Mouse (Mus musculus): ENCODE results near the gene Chadl.
"Not testable (repeated sequence)": the region's sequence is repeated elsewhere in the genome, so short reads cannot be mapped to it uniquely, and the experiment has no call there.

Gene Chadl

DNA sequence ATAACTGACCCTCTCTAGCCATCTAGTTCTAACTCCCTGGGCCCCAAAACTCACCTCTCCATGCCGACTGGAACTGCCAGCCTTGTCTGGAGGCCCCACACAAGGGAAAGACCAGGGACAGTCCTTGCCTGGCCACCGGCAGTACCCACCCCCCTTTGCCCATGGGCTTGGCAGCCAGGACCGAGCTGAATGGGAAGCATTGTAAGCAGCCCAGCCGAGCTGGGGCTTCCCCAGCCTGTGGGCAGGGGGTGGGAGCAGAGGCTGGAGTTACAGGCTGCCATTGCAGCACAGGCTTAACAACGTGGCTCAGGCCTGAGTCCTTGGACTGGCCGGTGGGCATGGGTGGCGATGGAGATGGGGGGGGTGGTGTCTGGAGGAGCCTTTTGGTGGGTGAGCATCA, at the start of gene Chadl:
TSS of gene Chadl (minus strand) at position 113 of the 400 bp plus-strand sequence.
- DNase-seq (ENCODE audit: low read depth, low spot score): no peak

DNA sequence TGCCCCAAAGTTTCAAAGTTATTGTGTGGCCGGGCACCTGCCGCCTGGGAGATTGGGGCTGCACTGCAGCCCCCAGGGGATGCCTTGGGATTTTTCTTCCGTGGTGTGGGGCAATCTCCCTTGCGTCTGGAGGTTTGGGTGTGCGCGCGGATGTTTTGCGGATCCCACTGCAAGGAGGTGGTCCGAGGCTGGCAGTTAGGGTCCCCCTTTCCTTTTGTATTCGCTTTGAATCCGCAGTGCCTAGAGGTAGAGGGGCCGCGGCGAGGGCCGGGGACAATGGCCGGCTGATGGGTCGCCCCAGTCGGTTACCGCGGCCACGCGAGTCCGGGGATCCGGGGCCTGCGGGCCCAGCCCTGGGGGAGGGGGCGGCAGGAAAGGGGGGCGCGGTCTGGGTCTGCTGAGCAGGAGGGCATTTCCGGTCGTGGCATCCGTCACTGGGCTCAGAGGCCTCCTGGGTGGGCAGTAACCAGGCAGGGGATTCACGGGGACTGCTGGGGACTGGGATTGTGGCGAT, 48.6 kb upstream of the Chadl start:
- DNase-seq (ENCODE audit: low read depth, low spot score): peak; percentile 71

DNA sequence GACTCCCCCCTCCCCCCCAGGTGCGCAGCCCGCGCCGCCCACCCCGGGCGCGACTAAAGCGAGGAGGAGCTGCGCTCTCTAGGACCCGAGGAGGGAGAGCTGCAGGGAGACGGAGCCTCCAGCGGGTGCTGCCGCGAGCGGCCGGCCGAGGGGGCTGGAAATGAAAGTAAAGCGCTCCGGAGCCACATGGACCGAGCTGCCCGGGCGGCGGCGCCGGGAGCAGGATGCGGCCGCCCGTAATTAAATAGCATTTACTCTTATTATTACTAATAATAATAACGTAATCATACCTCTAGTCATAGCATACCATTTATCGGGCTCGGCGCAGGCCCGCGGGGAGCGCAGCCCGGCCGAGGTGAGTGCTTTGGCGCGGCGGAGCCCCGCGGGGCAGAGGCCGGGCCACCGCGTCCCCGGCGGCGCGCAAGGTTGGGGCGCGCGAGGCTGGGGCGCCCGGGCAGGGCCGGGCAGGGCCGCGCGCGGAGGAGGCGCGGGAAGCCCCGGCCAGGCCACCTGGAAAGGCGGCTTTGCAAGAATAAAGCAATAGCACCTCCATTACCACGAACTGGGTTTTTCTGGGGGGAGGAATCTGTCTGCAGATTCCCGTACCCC, 48.0 kb upstream of the Chadl start, which contains the start of the genes Zc3h7b and Rangap1:
TSS of gene Zc3h7b (plus strand) at position 66 of the 609 bp plus-strand sequence.
TSS of gene Rangap1 (minus strand) at position 539 of the 609 bp plus-strand sequence.
- DNase-seq (ENCODE audit: low read depth, low spot score): peak; percentile 69

DNA sequence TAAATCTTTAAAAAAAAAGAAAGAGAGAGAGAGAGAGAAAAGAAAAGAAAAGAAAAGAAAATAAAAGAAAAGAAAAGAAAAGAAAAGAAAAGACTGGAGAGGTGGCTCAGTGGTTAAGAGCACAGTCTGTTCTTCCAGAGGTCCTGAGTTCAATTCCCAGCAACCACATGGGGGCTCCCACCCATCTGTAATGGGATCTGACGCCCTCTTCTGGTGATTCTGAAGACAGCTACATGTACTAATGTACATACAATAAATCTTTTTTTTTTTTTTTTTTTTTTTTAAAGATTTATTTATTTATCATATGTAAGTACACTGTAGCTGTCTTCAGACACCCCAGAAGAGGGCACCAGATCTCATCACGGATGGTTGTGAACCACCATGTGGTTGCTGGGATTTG, 45.3 kb upstream of the Chadl start:
- DNase-seq (ENCODE audit: low read depth, low spot score): not testable (repeated sequence)

DNA sequence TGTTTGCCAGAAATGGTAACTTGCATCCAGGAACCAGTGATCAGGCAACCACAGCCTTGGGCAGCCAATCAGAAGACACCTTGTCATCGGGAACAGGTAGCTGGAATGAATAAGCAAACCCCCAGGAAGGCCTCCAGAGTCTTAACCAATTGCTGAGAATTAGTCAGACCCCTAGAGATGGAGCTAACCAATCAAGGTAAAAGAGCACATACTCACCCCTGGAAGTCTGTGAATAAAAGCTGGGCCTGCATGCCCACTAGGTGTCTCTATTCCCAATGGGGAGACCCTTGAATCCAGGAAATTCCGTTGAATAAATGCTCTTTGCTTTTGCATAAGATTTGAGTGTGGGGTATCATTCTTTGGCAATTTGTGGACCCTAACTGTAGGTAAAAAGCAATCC, 42.8 kb upstream of the Chadl start:
- no peak for DNase-seq (ENCODE audit: low read depth, low spot score)

DNA sequence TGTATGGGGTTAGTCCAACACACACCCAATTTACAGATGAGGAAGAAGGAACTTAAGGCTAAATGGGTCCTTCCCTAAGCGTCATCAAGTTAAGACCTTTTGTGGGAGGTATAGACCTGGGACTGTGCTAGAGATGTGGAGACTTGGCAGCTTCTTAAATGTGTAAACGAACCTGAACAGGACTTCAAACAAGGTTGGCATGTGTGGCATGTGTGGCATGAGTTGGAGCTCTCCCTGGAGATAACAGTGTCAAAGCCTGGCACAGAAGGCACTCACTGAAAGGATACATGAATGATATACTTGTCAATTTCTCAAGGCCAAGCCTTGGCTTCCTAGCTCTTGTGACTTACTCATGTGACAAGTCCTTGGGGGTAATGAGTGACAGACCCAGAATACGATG, 42.2 kb upstream of the Chadl start:
- DNase-seq (ENCODE audit: low read depth, low spot score): no peak

DNA sequence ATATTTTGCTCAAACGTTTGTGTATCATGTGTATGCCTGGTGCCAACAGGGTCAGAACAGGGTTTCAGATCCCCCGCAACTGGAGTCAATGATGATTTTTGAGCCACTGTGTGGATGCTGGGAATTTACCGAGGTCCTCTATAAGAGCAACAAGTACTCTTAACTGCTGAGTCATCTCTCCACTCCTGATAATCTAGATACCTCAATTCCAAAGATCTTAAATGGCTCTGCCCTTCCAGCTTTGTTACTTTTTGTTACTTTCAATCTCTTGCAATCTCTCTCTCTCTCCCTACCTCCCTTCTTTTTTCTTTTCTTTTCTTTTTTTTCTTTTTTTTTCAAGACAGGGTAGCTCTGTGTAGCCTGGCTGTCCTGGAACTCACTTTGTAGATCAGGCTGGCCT, 38.0 kb upstream of the Chadl start:
- DNase-seq (ENCODE audit: low read depth, low spot score): no peak

DNA sequence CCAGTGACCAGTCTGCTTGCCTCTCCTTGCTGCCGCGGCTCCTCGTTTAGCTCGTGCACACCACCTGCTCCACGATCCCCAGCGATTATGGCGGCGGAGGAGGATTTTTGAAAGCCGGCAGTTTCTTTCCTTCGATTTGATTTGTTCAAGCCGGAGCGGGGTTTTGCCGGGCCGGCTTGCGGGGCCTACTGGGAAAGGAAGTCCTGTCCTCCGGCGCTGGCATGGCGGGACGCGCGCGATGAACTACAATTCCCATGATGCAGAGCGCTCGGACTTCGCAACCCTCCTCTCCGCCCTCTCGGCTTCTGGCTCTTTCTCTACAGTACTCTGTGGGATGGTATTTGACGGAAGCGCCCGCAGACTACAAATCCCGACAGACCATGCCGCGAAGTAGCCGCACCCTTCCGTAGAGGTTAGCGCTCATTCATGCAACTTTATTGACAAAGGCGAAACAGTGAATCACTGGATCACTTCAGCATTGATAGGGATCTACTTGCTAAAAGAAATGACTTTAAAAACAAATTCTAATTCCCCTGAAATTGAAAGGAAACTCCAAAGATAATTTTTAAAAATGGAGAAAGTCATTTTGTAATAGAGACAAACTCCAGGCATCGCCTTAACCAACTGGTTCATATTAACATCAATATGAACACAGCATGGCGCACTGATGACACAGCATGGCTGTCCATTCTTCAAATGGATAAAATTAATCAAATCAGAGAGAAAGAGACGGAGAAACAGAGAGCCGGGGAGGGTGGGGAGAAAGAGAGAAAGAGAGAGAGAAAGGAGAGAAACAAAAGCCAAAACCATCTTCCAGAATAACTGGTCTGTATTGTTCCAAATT, 32.9 kb upstream of the Chadl start:
- DNase-seq (ENCODE audit: low read depth, low spot score): peak; percentile 98

DNA sequence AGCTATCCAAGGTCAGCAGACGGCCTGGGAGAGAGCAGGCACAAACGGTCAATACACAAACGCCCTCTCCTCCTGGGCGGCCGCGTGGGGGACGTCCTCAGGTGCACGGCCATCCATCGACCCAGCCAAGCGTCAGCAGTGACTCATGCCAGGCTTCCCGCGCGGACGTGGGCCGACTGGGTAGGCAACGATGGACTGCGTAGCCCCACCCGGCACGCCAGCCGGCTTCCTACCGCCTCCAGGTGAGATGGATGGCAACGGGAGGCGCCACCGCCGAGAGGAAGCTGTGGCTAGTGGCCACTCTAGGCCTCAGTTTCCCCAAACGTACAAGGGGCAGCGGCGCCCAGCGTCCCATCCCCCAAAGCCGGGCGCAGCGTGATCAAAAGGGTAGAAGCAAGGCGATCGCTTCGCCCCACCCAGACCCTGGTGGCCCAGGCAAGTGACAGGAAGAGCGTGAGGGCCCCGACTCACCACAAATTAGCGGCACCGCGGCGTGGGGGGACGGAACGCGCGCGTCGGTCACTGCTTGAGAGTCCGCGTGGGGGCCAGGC, 32.2 kb upstream of the Chadl start:
- DNase-seq (ENCODE audit: low read depth, low spot score): no peak

DNA sequence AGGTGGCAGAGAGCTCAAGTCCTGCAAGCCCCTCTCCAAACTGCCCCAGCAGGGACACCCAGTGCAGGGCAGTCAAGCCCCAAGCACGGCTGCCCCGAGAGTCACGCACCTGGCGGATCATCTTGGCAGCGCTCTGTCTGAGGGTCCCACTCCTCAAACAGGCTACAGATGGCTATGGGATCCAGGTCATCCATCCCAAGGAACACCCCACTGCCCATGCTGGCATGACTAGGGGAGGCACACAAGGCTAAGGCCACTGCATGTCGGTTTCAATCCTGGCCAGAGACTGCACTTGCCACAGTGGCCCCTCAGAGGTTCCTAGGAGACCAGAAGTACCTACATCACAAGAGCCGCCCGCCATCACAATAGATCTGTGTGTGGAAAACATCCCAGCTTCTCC, 28.9 kb upstream of the Chadl start:
- DNase-seq (ENCODE audit: low read depth, low spot score): no peak

DNA sequence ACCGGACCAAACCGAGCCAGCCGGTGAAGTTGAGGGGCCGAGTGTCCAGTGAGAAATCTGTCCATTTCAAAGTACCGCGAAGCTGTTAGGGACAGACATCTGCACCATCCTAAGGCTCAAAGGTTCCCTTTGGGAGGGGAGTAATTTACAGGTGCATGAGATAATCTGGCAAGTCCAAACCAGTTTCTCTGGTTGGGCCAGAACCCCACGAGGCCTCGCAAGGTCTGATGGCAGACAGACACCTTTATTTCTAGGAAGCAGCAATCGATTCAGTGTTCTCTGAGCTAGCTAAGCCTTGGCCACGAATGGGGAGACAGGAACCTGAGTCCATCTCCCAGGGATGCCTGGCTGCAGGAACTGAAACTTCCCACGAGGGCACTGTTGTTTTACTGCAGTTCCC, 26.6 kb upstream of the Chadl start:
- DNase-seq (ENCODE audit: low read depth, low spot score): no peak

DNA sequence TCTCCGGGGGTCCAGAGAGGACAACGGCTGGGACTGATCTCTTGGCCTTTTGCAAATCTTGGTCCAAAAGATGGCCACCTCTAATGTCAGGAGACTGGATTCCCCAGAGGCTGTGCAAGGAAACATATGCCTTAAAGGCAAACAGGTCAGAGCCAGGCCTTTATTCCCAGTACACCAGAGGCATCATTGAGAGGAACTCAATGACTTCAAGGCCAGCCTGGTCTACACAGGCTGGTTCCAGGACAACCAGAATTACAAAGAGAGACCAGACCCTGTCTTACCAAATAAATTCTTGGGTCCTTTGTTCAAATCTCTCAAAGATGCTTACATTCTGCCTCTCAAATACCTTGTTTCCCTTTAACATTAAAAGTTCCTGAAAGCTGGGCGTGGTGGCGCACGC, 25.3 kb upstream of the Chadl start:
- DNase-seq (ENCODE audit: low read depth, low spot score): no peak

DNA sequence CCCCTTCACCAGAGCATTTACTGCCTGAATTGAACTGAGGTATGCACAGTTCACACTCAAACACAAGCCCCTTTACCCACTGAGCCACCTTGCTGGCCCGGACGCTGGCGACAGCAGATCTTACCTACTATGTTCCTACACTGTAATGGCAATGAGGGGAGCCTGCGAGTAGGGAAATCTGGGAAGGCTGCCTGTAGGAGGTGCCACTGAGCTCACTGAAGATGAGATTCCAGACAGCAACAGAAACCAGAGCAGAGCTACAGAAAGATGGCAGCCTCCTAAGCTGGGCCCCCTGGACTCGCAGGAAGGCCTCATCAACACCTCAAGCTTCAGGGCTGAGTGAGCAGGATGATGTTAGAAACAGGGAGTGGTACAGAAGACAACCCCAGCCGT, 22.0 kb upstream of the Chadl start:
- no peak for DNase-seq (ENCODE audit: low read depth, low spot score)

DNA sequence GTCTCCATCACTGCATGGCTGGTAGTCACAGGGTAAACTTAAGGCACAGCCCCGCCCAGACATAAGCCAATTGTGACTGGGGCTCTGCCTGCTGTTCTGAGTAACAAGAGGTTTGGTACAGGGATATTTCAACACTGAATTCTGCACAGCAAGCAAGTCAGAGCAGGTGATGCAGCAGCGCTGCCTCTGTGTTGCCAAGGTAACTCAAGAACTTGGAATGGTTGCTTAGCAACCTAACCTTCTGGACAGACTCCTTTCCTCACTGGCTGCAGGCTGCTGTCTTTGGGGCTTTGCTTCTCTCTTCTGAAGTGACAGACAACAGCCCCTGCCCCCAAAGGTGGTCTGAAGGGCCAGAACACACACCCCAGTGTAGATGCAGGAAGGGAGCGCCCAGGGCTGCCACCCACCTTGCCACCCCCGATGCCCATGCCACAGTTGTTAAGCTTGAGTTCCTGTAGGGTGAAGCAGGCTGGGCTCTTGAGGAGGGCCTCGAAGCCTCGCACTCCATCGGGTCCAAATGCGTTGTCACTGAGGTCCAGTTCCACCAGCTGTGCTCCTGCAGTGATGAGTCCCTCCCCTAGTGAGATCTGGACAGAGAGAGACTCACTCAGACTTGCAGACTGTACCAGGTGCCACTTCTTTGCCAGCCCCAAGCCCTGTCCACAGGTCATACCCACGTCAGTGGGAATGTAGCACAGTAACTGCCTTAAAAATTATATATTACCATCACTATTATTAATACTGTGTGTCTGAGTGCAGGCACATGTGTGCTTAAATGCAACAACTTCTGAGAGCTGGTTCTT, 21.4 kb upstream of the Chadl start:
- DNase-seq (ENCODE audit: low read depth, low spot score): no peak

DNA sequence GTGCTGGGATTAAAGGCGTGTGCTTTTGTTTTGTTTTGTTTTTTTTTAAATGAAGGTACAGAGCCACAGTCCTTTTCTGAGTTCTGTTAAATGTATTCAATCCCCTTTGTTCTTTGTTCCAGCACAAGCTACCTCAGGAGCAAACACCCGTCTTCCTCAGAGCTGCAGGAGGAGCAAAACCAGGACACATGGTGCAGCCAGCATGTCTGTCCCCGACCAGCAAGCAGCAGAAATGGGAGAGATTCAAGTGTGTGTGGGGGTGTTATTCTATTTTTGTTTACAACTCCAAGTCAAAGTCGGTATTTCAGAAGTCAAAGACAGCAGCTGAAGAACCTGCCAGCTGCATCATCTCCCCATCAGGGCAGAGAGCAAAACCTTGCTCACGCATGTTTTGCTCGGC, 16.7 kb upstream of the Chadl start:
- no peak for DNase-seq (ENCODE audit: low read depth, low spot score)

DNA sequence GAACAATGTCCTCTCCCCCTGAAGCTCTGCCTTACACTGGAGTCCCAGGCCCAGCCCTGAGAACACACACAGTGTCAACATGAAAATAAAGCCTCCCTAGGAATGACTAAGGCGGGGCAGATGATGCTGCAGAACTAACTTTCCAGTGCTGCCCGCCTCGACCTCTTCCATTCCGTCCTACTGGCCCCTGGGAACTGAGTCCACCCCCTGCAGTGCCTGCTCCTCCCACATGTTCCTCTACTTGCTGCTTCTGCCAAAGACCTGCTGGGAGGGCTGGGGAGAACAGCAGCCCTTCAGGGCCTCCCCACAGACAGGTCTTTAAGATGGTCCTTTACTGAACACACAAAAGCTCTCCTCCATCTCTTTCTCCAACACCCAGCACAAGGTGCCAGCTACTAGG, 13.7 kb upstream of the Chadl start:
- no peak for DNase-seq (ENCODE audit: low read depth, low spot score)

DNA sequence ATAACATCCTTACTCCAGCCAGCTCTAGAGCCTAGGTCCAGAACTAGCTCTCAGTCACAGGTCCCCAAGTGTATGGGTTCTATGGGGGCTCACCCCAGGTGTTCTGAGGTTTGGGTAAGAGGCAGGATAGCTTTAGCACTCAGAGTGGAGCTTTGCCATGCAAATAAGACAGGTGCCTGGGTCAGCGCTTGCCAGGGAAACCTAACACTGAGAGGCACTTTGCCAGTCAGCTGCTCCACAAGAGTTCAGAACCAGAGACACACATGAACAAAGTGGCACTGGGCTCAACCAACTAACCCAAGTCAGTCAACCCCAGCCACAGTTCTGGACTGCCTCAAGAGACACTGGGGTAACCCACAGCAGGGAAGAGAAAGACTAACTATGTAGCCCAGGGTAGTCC, 12.6 kb upstream of the Chadl start:
- DNase-seq (ENCODE audit: low read depth, low spot score): no peak

DNA sequence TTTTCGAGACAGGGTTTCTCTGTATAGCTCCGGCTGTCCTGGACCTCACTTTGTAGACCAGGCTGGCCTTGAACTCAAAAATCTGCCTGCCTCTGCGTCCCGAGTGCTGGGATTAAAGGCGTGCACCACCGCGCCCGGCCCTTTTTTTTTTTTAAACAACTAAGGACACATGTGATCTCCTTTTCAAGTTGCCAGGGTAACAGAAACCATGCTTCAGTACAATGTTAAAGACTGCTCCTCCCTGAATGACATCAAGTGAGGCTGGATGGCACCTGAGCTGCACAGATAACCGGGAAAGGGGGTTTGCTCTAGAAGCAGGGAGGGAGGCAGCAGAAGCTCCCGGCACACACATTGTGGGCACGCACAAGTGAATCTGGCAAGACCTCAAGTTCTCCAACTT, 11.9 kb upstream of the Chadl start:
- DNase-seq (ENCODE audit: low read depth, low spot score): no peak

DNA sequence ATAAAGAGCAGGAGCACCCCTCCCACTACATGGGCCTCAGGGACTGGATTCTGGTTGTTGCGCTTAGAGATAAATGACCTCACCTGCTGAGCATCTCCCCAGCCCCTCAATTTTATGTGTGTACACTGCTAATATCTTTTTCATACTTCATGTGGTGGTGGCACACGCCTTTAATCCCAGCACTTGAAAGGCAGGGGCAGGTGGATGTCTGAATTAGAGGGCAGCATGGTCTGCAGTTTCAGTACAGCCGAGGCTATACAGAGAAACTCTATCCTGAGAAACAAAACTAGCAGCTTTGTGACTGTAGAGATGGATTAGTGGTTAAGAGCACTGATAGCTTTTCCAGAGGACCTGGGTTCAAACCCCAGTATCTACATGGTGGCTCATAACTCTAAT, 6.0 kb upstream of the Chadl start:
- no peak for DNase-seq (ENCODE audit: low read depth, low spot score)

DNA sequence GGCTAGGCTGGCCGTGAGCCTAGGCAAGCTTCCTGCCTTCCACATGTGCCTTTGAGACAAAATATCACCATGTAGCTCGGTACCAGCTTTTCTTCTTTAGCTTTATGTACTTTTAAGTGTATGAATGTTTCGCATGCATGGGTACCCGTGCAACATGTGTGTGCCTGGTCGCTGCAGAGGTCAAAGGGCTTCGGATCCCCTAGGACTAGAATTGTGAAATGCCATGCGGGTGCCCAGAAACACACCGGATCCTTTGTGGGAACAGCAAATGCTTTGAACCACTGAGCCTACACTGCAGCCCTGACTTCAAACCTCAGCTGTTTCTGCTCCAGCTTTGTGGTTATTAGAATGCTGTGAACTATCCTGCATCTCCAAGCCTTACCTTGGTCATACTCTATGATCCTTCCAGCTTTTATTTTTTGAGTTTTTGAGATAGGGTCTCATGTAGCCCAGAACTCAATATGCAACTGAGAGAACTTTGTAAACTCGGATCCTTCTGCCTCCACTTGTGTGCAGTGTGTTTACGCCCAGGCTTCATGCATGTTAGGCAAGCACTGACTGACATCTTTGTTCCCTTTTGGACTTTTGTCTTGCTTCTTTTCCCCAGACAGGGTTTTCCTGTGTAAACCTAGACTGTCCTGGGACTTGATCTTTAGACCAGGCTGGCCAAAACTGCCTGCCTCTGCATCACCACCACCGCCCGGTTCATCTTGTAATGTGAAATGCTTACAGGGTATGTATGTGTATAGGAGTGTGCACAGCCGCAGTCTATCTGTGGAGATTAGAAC, 5.4 kb upstream of the Chadl start:
- no peak for DNase-seq (ENCODE audit: low read depth, low spot score)

DNA sequence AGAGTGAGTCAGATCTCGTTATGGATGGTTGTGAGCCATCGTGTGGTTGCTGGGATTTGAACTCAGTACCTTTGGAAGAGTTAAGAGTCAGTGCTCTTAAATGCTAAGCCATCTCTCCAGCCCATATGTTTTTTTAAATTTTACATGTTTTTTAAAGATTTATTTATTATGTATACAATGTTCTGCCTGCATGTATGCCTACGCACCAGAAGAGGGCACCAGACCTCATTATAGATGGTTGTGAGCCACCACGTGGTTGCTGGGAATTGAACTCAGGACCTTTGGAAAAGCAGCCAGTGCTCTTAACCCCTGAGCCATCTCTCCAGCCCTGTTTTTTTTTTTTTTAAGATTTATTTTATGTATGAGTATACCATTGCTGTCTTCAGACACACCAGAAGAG, 4.3 kb upstream of the Chadl start:
- not testable (repeated sequence) for DNase-seq (ENCODE audit: low read depth, low spot score)
